Mouse (Mus musculus) spleen, adult 10 weeks (tissue): ENCODE results near the gene Cyfip2. TPM values are rescaled to one million over a fixed set of nuclear protein-coding genes. Genes with fewer than 3 reads are reported as not detected.

Experiments
- polyA plus RNA-seq: library from polyadenylated mRNA; stranded (reverse); fragments of 350-450 nt; fragmentation: Illumina TruSeq; extraction: RNeasy Lipid Tissue Mini Kit (QIAGEN cat#74804); gene quantifications from one replicate; pipeline ENCODE4 v1.2.3, GENCODE M21; 2015; ENCODE audit warnings: low replicate concordance; ENCODE audit not compliant: insufficient read depth

Cyfip2 gene
- 104 TPM for polyA plus RNA-seq

DNA sequence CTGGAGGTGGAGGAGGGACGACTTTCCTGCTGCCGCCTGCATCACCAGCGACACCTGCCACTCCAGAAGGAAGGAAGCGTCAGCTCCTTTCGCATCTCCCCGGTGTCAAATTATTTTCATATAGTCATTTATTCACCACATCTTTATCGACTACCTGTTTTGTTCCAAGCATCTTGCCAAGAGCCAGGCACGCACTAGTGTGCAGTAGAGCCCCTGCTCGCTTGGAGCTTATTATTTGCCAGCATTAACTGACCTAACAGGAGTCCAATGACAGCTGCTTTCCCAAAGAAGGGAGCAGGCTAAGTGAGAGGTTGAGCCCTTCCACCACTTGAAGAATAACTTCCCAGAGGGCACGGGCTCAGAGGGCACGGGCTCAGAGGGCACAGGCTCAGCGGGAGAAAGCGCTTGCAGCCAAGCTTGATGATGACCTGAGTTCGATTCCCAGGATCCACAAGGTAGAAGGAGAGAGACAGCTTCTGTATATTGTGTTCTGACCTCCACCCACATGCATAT lies at the start of gene Cyfip2:
Gene Cyfip2 (minus strand): TSS at position 337 of the 513 bp plus-strand sequence.

DNA sequence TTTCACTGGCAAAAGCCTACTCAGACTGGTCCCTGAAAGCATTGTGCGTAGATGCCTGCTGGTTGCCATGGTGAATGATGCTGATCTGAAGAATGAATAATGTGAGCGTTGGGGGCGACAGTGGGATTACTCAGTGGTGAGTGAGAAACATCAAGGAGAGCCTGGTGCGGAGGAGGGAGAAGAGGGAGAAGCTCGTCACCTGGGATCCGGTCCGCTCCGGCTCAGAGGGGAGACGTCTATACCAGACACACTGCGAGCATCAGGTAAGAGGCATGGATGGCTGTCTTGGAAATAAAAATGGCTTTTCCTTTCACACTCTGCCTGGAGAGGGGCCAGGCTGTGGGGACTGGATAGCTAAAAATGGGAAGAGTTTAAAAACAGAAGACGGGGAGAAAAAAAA lies 77.3 kb downstream of the Cyfip2 start, which contains the start of gene Fndc9:
Gene Fndc9 (plus strand): TSS at position 198 of the 400 bp plus-strand sequence.

DNA sequence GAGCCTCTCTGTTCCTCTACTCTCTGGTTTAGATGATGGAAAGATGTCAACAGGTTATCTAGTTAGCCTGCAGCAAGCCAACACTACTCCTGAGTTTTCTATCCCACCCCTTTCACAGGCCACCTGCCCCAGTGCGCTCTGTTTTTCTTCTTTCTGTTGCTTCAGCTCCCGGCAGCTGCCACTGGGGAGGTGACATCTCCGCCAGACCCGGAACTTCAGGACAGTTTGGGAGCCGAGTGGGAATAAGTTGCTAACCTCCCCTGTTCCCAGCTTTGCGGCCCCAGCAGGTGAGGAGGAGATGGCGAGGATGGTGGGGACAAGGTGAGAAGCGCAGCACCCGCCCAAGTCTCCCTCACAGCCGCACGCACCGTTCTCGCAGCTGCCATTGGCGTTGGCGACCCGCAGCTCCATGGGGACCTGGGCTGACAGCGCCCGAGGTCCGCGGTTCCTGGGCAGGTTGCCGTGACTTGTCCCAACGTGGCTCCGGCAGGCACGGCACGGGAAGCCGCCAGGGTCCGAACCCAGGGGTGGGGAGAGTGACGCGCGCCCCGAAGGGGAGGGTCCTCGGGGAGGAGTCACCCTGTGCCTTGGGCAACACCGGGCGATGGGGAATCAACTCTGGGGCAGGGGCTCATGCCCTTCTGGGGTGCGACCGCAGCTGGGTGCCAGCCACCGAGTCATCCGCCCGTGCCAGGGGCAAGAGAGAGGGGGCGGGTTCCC lies 146.6 kb downstream of the Cyfip2 start, which contains the start of gene Nipal4:
Gene Nipal4 (minus strand): TSS at position 643 of the 720 bp plus-strand sequence.

Other genes starting within 250 kb of the Cyfip2 start
- 1.1 TPM for gene Nipal4, start 146.4 kb downstream of the Cyfip2 start, polyA plus RNA-seq
- gene Fndc9, start 77.3 kb downstream of the Cyfip2 start, polyA plus RNA-seq = not detected
- 53.5 TPM for gene Itk, start 76.7 kb upstream of the Cyfip2 start, polyA plus RNA-seq
- gene Fam71b, start 83.7 kb upstream of the Cyfip2 start, polyA plus RNA-seq = 2.8 TPM
- 72.8 TPM for gene Med7, start 124.1 kb upstream of the Cyfip2 start, polyA plus RNA-seq
- 37.9 TPM for gene Havcr2, start 142.1 kb upstream of the Cyfip2 start, polyA plus RNA-seq
- gene Gm12169, start 211.4 kb upstream of the Cyfip2 start, polyA plus RNA-seq = not detected